Mouse (Mus musculus) spleen, postnatal 10 days (tissue): ENCODE measurements around the gene Rccd1.

Experiments
- DNase-seq, 2 experiments: peaks; one replicate each; pipeline ENCODE4 v3.0.0; 2021 to 2022; ENCODE audit warnings: low spot score in 2 of 2

The Rccd1 gene

DNA sequence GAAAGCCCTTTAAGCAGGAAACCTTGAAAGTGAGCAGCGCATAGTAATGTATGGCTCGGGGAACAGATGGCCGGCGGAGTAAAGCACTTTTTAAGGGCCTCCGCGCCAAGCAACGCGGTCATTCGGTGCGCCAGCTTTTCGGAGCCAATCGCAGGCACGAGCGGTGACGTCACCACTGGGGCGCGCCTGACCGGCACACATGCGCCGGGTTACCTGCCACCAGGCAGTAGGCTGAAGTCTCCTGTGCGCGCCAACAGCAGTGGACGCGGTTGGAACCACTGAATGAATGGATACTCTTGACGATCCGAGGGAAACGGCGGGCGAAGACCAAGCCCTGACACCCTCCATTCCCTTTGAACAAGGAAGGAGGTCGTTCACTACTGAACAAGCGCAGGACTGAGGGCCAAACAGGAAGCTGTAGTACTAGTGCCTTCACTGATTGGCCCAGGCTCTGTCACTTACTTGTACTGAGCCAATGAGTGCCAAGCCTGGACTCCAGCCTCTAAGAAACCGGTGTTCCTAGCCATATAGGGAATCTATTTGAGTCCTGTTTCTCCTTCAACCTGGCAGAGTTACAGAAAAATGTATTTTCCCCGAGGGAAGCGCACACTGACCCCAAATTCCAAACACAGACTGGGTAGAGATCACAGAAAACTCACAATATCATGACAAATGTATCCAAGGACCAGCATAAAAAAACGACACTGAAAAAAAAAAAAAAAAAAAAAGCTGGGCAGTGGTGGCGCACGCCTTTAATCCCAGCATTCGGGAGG lies at the start of gene Rccd1:
Gene Rccd1 (minus strand): TSS at position 412 of the 773 bp plus-strand sequence.
- peak; percentile 95 to 97 for DNase-seq

DNA sequence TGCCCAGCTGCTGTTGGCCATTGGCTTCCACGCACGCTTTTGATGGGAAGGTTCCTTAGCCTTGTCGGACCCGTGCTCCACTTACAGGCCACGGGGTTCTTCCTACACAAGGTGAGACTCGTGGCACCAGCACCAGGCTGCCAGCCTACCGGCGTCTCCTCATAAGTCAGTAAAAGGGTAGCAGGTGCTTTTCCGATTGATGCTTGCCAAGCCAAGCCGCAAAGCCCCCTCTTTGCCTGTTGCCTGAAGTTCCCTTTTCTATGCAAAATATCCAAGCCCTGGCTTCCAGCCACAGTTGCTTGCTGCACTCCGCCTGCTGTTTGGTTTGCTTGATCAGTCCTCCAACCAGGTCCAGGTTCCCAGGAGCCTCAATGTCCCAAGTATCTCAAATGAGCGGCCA lies 49.6 kb upstream of the Rccd1 start:
- DNase-seq: no peak

DNA sequence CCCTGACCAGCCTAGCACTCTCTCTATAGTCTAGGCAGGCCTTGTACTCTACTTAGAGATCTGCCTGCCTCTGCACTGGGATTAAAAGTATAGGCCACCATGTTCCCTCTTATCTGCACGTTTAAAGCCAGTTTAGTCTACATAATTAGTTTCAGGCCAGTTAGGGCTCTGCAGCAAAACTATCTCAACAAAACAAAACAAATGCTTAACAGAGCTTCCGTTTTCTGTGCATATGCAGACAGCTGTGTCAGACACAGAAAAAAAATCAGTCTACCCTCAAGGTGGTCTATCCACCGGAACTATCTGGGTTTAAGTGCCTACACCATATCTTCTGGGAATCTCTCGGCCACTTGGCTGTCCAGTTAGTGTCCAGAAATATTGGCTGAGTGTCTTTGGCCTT lies 49.1 kb upstream of the Rccd1 start:
- no peak for DNase-seq

DNA sequence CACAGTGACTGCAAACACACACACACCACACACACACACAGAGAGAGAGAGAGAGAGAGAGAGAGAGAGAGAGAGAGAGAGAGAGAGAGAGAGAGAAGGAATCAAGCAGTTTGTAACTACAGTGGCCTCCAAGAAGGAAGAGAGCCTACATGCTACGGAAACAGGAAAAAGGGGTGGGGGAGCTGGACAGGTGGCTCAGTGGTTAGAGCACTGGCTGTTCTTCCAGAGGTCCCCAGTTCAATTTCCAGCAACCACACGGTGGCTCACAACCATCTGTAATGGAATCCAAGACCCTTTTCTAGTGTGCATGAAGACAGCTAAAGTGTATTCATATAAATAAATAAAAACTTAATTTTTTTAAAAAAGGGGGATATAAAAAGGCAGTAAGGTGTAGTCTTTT lies 48.4 kb upstream of the Rccd1 start:
- DNase-seq: no peak

DNA sequence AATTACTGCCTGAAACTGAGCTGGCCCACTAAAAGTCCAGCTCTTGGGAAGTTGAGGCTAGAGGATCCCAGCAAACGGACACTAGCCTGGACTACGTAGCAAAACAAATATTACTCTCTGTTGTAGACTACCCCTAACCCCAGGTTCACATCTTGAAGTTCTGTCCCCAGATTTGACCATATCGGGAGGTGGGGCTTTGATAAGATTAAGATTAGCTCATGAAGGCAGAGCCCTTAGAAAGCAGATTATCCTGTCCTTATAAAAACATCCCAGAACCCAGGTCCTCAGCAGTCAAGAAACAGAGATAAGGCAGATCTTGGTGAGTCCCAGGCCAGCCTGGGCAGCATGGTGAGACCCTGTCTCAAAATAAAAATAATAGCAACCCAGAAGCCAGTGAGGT lies 47.9 kb upstream of the Rccd1 start:
- DNase-seq: no peak

DNA sequence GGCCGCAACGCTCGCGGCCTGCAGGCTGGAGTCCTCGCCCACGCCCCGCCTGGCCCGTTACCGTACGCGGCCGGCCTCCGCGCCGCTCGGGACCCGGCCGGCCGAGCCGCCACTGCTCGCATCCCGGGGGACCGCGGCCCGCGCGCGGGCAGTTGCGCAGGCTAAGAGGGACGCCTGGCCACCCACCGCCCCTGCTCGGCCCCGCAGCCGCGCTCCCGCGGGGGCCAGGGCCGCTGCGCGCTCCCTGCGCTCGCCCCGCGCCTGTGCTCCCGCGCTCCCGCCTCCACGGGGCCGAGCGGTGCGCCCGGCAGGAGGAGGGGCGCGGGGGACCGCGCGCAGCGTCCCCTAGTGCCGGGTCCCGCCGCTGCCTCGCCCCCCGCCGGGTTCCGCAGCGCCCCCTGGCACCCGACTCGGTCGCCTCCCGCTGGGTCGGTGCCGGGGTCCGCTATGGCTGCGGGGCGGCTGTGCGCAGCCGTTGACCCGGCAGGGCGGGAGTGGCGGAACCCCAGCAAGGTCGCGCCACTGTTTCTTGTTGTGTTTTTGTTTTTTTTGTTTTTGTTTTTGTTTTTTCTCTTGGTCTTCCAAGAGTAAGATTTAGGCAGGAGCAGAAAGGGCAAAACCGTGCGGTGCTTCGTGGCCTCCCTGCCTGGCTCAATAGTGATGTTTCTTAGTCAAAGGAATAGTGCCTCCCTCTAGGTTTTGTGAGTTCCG lies 46.9 kb upstream of the Rccd1 start, which contains the start of gene Man2a2:
Gene Man2a2 (minus strand): TSS at position 335 of the 711 bp plus-strand sequence.
- peak; percentile 60 to 81 for DNase-seq

DNA sequence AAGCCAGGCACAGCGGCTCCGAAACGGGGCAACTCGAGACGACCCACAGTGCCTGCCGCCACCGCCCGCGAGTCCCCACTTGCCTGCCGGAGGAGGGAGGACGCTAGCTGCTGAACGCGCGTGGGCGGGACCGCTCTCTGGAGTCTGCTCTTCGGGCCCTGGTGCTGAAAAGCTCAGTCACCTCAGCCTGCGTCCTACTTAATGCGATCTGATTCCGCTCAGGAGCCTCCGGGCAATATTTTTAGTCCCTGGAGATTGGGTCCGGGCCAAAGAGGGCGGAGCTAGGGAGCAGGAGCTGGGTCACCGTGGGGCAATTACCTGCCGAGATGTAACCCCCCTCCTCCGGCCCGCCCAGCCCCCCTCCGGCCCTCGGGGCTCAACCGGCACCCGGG lies 46.4 kb upstream of the Rccd1 start:
- DNase-seq: peak; percentile 51 to 83

DNA sequence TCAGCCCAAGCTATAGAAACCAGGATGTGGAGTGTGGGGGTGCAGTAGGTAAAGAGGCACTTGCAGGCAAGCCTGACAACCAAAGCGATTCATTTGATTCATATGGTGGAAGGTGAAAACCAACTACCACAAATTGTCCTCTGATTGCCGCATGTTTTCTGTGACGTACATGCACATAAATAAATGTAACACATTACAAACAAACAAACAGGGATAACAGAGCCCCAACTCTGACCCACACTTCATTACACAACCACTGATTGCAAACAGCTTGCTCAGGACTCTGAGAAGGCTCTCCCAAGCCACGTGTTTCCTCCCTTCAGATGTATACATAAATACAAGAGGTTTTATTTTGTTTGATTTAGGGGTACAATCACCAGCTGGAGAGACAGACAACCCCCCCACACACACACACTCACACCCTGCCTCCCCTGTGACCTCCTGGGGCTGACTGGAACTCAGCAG lies 45.7 kb upstream of the Rccd1 start:
- no peak for DNase-seq

DNA sequence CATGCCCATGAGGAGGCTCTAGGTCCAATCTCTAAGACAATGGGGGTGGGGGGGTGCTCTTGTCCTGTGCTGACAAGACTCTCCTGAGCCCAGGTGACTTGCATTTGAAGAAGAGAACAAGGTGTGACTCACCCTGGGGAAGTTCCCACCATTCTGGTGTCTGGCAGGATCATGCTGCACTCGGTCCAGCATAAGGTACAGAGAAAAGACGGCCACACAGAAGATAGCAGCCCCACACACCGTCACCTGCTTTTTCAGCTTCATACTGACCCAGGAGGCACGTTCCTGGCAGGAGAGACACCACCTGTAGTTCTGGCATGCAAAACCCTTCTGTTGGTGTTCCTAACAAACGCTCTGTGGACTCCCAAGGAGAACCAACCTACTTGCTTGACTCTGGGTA lies 45.2 kb upstream of the Rccd1 start:
- DNase-seq: no peak

DNA sequence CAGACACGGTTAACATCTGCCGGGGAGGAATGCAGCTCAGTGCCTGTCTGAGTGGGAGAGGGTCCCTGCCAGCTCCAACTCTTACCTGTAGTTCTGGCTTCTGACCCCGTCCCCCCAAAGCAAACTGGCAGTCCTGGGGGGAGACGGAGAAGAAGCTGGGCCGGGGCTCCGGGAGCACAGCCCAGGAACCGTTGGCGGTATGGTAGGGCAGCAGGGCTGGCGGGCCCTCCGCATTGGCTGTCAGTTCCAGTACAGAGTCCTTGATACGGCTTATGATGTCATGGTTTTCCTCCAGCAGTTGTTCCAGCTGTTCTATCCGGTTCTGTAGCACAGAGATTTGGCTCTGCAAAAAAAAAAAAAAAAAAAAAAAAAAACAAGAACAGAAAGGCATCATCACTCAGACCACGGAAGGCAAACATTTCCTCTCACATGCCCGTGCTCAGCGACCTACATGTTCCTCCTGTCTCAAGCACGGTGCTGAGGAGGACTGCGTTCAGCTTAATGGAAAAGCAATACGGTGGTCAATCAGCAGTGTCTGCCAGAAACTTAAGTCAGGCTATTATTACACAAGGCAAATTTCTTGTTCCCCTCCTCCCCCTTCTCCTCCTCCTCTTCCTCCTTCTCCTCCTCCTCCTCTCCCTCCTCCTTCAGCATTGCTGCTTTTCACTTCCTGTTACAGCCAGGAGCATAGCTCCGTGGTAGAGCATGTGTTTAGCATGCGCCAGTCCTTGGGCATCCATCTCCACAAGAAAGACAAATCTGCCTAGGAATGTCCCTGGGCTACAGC lies 44.6 kb upstream of the Rccd1 start:
- DNase-seq: no peak

DNA sequence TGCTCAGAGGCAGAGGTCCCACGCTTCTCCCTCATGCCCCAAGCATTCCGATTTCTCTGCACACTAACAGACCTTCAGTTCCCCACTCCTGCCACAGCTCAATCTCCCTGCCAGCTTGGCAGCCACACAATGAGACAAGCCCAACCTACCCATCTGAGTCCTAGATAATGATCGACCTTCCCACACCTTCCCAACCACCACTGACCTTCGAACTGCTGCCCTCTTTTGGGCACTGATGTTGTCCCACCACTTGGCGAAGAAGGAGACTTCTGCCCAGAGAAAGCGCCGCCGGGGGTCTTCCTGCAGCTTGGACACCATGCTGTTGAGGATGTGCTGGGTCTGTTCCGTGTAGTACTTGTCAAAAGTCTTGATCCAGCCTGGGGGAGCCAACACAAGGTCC lies 43.8 kb upstream of the Rccd1 start:
- DNase-seq: no peak

DNA sequence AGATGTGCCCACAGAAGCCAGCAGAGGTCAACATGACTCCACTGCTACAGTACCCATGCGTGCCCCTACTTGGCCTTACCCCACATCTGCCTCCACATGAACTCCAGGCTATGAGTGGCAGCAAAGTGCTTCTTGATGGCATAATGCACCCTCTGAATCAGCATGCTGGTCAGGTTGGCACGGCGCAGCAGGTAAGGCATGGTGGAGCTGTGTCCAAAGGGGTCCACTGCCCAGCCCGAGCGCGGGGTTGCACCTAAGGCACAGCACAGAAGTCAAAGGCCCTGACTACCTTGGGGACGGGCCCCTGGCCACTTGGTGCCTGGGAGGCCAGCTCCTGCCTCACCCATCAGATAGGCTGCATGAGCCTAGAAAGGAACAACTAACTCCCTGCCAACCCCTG lies 43.0 kb upstream of the Rccd1 start:
- no peak for DNase-seq

DNA sequence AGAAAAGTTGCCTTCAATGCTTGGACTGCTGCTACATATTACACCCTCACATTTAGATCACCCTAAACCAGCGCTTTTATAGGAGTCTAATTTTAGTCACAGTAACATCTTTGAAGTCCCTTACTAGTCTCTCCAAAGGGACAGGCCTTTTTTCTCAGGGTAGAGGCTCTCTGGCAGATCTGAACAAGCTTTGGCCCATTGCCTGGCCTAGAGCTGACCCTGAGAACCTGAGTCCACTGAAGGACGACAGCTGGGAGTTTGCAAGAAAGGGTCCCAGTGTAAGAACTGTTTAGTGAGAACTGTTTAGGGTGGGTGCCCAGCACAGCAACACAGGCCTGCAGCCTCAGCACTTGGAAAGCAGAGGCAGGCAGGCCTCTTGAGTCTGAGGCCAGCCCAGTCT lies 41.5 kb upstream of the Rccd1 start:
- no peak for DNase-seq

DNA sequence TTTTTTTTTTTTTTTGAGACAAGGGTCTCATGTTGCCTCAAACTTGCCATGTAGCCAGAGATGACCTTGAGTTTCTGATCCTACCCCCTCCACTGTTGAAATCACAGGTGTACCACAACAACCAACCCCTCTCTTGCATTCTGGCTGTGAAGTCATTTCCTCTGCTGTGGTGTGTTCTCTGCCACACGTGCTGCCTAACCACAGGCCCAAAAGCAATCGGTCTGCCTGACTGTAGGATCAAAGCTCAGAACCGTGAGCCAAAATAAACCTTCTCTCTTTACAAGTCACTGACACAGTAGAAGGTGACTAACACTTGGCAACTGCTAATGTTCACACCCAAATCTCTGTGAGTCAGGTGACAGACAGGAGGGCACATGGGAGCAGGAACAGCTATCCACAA lies 36.2 kb upstream of the Rccd1 start:
- DNase-seq: no peak

DNA sequence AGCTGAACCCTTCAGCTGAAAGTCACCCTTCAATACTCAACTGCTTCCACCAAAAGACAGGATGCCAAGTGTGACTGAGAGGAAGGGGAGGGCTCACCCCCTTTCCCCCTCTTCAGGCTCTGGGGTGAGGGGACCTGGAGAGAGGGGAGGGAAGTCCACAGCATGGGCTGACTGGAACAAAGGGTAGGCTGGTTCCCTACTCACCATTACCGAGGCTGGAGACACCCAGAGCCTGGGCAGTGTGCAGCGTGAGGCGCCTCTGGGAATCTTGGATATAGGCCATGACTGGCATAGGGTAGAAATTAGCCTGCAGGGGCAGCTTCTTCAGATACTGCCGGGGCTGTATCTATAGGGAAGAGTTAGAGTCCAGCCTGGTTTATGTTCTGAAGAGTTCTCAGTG lies 33.8 kb upstream of the Rccd1 start:
- no peak for DNase-seq

DNA sequence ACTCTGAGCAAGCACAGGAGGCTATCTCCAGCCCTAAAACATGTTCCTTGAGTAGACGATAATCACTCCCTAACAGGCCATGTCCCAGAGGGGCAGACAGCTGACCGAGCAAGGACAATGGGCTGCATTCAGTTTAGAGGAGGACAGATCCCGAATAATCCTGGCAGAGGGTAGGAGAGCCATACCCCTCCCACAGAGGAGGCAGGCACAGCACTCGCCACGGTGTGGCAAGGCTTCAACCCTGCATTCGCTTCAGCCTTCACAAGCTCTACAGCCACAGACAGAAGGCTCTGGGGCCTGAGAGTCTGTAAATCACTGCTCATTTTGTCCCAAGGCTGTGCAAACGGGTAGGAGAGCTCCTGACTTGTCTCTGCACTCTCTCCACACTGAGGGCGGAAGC lies 32.9 kb upstream of the Rccd1 start:
- no peak for DNase-seq

DNA sequence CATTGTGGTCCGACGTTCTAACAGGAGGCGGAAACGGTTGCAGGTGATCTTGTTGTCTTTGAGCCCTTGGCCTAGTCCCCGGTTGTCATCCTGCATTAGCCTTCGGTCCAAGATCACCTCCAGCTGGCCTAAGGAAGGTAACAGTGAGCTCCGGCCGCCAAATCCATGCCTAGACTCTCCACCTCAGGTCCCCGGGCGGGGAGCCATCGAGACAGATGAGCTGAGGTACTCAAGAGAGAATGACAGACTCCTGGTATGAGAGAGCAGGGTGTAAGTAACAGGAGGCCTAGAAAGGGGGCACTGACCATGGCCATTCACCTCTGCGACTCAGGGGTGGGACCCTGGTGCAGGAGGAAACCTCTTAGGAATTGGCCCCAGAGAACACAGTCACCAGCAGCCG lies 32.1 kb upstream of the Rccd1 start:
- DNase-seq: no peak

DNA sequence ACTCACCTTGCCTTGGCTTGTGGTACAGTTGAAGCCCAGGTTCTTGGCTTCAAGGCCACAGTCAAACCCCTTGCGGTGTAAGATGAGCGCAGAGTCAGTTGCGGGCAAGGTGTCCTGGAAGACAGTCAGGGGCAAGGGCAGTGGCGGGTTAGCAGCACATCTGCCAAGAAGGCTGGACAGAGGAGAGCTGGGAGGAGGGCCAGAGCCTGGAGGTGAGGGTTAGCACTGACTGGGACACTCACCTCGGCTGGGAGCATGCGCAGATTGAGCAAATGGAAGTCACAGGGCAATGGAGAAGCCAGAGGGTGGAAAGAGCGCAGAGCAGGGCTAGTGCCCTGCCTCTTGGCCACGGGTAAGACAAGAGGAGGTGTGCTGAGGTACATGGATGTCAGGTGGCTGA lies 28.7 kb upstream of the Rccd1 start:
- DNase-seq: no peak

DNA sequence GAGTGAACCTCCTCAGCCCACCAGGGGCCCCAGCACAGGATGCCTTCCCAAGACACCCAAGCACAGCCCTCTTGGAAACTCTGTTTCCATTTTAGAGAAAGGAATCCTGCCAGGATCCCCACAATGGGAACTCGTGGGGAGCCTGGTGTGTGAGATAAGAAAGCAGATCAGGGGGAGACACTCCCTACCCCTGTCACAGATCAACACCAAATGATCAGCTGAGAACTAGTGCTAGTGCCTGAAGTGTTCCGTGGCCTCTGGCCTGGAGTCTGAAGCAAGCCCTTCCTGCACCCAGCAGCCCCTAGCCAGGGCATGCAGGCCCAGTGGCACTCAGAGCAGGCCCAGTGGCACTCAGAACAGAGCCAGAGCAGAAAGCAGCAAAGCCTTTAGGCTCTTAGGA lies 26.6 kb upstream of the Rccd1 start:
- DNase-seq: no peak

DNA sequence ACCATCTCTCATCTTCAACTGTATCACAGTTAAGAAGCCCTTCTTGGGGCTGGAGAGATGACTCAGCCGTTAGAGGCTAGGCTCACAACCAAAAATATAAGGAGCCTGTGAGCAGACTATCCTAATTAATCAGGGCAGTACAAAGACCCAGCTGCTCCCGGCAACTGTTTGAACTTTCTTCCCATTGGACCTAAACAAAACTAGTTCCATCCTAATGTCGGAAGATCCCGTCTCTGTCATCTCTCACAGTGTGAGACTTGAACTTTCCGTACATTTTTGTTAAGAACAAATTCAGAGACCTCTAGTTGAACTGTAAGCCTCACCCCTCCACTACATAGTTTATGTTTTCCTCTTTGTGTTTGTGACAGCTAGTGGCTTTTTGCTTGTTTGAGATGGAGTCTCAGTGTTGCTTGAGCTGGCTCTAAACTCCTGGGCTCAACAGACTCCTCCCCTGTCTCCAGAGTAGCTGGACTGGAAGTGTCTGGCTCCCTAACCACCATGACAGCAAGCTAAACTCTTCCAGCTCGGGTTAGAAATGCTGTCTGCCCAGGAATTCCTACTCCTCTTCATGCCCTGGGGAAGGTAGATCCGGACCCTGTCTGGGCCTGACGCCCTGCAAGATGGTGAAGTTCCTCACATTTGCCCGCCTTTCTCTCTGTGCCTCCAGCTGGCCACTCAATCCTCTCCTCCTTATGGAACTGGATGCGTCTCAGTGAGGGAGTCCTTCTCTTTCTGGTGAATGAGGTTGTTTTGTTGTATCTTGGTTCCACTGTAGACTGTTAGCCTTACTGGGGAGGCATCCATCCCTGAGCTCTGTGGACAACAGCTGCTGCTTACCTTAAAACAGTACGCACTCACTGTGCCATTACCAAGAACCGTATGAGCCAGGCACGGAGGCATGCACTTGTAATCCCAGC lies 23.7 kb upstream of the Rccd1 start:
- no peak for DNase-seq

DNA sequence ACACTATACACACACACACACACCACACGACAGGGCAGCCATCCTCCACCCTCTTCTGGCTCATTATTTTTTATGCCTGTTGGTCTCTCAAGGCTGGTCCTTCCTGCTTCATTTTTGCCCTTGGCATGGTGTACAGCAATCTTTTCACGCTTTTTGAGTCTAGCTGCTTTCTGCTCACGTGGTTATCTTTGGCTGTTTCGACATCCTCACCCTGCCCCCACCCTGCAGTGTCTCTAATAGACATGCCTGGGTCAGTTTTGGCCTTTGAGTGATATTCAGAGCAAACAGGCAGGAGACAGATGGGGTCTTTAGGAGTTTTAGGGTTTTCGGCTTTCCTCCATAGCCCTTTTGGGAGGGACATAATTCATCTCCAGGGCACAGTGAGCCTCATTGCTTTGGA lies 22.6 kb upstream of the Rccd1 start:
- DNase-seq: no peak
